Mouse (Mus musculus) testis, adult 2 months (tissue): ENCODE data around the gene Treh.

ENCODE experiments used
- CTCF ChIP-seq: fragments of 200-500 bp; IDR thresholded peaks from 2 replicates; pipeline ENCODE4 v1.5.1; 2012; ENCODE audit warnings: low read depth, mild to moderate bottlenecking, inconsistent platforms, low read length, moderate library complexity; ENCODE audit not compliant: control insufficient read depth, insufficient read depth, insufficient replicate concordance
- POLR2A ChIP-seq: fragments of 200-500 bp; IDR thresholded peaks from 2 replicates; pipeline ENCODE4 v1.6.1; 2012; ENCODE audit warnings: low read depth, mild to moderate bottlenecking, inconsistent platforms, low read length, moderate library complexity; ENCODE audit not compliant: control insufficient read depth

DNA sequence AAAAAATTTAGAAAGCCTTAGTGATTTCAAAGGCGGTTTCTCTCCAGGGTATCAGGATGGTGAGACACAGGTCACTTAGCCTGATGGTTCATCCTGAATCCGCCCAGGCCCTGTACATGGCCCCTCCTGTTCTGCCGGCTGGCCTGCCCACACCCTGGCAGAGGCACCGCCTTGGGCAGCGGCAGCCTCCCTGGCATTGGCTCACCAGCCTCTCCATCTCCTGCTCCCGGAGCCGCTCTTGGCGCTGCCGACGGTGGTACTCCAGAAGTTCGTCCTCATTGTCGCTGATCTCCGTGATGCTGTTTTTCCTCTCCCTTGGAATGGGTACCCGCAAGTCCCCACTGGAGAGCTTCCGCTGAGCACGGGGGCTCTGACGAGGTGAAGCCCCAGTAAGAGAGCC is 42.1 kb downstream of the Treh start:
- no peak for TF ChIP-seq CTCF
- no peak for TF ChIP-seq POLR2A
